Mouse (Mus musculus) midbrain, embryonic 14.5 days (tissue): ENCODE measurements at regions not wholly inside any gene's neighbourhood (a gene's known extent, or its start where the extent isn't known, plus 50 kb on each side); places are given as distances from the start of the nearest gene placed in this dataset.

ENCODE experiments used
- ATAC-seq: fragments of 200-750 bp; cut with Nextera tagmentation; 2 replicates; pipeline ENCODE4 v1.8.0; 2017; ENCODE audit warnings: moderate number of reproducible peaks, moderate library complexity; ENCODE audit not compliant: low FRiP score, low TSS enrichment
- DNase-seq: peaks from one replicate; pipeline ENCODE4 v3.0.0-alpha.2; 2015
- H3K27ac ChIP-seq: fragments of 300-500 bp; sonication (generic); replicated peaks from 2 replicates; pipeline ENCODE4 v1.5.1; 2014; ENCODE audit warnings: mild to moderate bottlenecking, low read depth, low read length, moderate library complexity
- H3K27me3 ChIP-seq: fragments of 300-500 bp; sonication (generic); 2 replicates; pipeline ENCODE4 v1.6.1; 2014; ENCODE audit warnings: low read length, control low read depth, mixed read lengths; ENCODE audit not compliant: control insufficient read depth, insufficient read depth
- H3K36me3 ChIP-seq: fragments of 300-500 bp; sonication (generic); 2 replicates; pipeline ENCODE4 v1.6.1; 2014; ENCODE audit warnings: low read length, control low read depth; ENCODE audit not compliant: control insufficient read depth, insufficient read depth
- H3K4me1 ChIP-seq: fragments of 300-500 bp; sonication (generic); 2 replicates; pipeline ENCODE4 v1.6.1; 2014; ENCODE audit warnings: mild to moderate bottlenecking, antibody characterized with exemption, low read length, control low read depth; ENCODE audit not compliant: control insufficient read depth, insufficient read depth
- H3K4me2 ChIP-seq: fragments of 300-500 bp; sonication (generic); 2 replicates; pipeline ENCODE4 v1.6.1; 2014; ENCODE audit warnings: mild to moderate bottlenecking, low read length, moderate library complexity
- H3K4me3 ChIP-seq: fragments of 300-500 bp; sonication (generic); replicated peaks from 2 replicates; pipeline ENCODE4 v1.5.1; 2014; ENCODE audit warnings: low read depth, low read length
- H3K9ac ChIP-seq: fragments of 300-500 bp; sonication (generic); replicated peaks from 2 replicates; pipeline ENCODE4 v1.6.1; 2014; ENCODE audit warnings: mild to moderate bottlenecking, low read length, moderate library complexity
- H3K9me3 ChIP-seq: fragments of 300-500 bp; sonication (generic); 2 replicates; pipeline ENCODE4 v1.6.1; 2016; ENCODE audit warnings: low read length, control low read depth, mixed read lengths; ENCODE audit not compliant: control insufficient read depth
- WGBS: fragments of 180-500 bp; shearing (Covaris S2); extraction: QIAGEN DNeasy Blood & Tissue Kit; methylation state at CpG from one replicate; pipeline ENCODE4 v1.1.7; 2014; 5-methylcytosine and 5-hydroxymethylcytosine counted together

- no peak overlapping the region for H3K9ac ChIP-seq
- no peak overlapping the region for H3K4me3 ChIP-seq
- no peak for ATAC-seq
- no peaks in the 10 kb centered on the region for H3K9me3 ChIP-seq
- H3K27me3 ChIP-seq = no peaks in the 10 kb centered on the region
- no peak overlapping the region for H3K4me2 ChIP-seq
- WGBS = 86% methylated on average over 3 of the region's 3 CpGs
- no peak overlapping the region for H3K27ac ChIP-seq
- no peaks in the 10 kb centered on the region for H3K36me3 ChIP-seq
- no peaks in the 10 kb centered on the region for H3K4me1 ChIP-seq
- DNase-seq = no peak
These were observed 179.2 kb upstream of the Cnr1 start for GRCm38 (mm10) chr4:33745180-33745579.

- no peak for ATAC-seq
- DNase-seq = no peak
- Histone ChIP-seq H3K4me2 (no peak overlapping the region), H3K27me3 (no peaks in the 10 kb centered on the region), H3K9me3 (no peaks in the 10 kb centered on the region), H3K9ac (no peak overlapping the region), H3K36me3 (no peaks in the 10 kb centered on the region), H3K4me1 (no peaks in the 10 kb centered on the region), H3K4me3 (no peak overlapping the region), H3K27ac (no peak overlapping the region)
- 85% methylated on average over 5 of the region's 5 CpGs for WGBS
These were observed 177.0 kb upstream of the Cnr1 start for GRCm38 (mm10) chr4:33747316-33747895.

- no peak for ATAC-seq
- no peak overlapping the region for H3K4me3 ChIP-seq
- DNase-seq = peak; percentile 17
- no peak overlapping the region for H3K27ac ChIP-seq
- WGBS = 26% methylated on average over 2 of the region's 2 CpGs
- H3K9ac ChIP-seq = no peak overlapping the region
- H3K9me3 ChIP-seq = no peaks in the 10 kb centered on the region
- no peaks in the 10 kb centered on the region for H3K27me3 ChIP-seq
- no peak overlapping the region for H3K4me2 ChIP-seq
- H3K36me3 ChIP-seq = no peaks in the 10 kb centered on the region
- H3K4me1 ChIP-seq = no peaks in the 10 kb centered on the region
These were observed 156.7 kb upstream of the Cnr1 start for GRCm38 (mm10) chr4:33767721-33768120.

GRCm38 (mm10) chr4:33786027-33786426, 138.4 kb upstream of the Cnr1 start:
- H3K9me3 ChIP-seq = no peaks in the 10 kb centered on the region
- no peak overlapping the region for H3K4me3 ChIP-seq
- H3K27me3 ChIP-seq = no peaks in the 10 kb centered on the region
- no peaks in the 10 kb centered on the region for H3K4me1 ChIP-seq
- 92% methylated on average over 4 of the region's 4 CpGs for WGBS
- no peak overlapping the region for H3K4me2 ChIP-seq
- H3K9ac ChIP-seq = no peak overlapping the region
- H3K36me3 ChIP-seq = no peaks in the 10 kb centered on the region
- no peak for DNase-seq
- no peak overlapping the region for H3K27ac ChIP-seq
- ATAC-seq = no peak

GRCm38 (mm10) chr4:33786958-33787357, 137.4 kb upstream of the Cnr1 start:
- ATAC-seq = no peak
- Histone ChIP-seq H3K4me1 (no peaks in the 10 kb centered on the region), H3K9ac (no peak overlapping the region), H3K36me3 (no peaks in the 10 kb centered on the region), H3K27me3 (no peaks in the 10 kb centered on the region), H3K27ac (no peak overlapping the region), H3K9me3 (no peaks in the 10 kb centered on the region), H3K4me2 (no peak overlapping the region), H3K4me3 (no peak overlapping the region)
- WGBS = 91% methylated on average over 4 of the region's 4 CpGs
- no peak for DNase-seq

GRCm38 (mm10) chr4:33793398-33793797, 131.0 kb upstream of the Cnr1 start:
- Histone ChIP-seq H3K4me2 (no peak overlapping the region), H3K27me3 (no peaks in the 10 kb centered on the region), H3K9ac (no peak overlapping the region), H3K27ac (no peak overlapping the region), H3K36me3 (no peaks in the 10 kb centered on the region), H3K4me1 (no peaks in the 10 kb centered on the region), H3K4me3 (no peak overlapping the region), H3K9me3 (no peaks in the 10 kb centered on the region)
- WGBS = 93% methylated on average over 8 of the region's 8 CpGs
- ATAC-seq (no peak), DNase-seq (no peak)

- no peaks in the 10 kb centered on the region for H3K9me3 ChIP-seq
- H3K4me2 ChIP-seq = no peak overlapping the region
- DNase-seq = no peak
- H3K4me3 ChIP-seq = no peak overlapping the region
- no peaks in the 10 kb centered on the region for H3K27me3 ChIP-seq
- no peak for ATAC-seq
- H3K9ac ChIP-seq = no peak overlapping the region
- 0 out of 2 replicates have a peak, but pooled peaks cover 3% of the 10 kb centered on the region for H3K4me1 ChIP-seq
- H3K27ac ChIP-seq = no peak overlapping the region
- no peaks in the 10 kb centered on the region for H3K36me3 ChIP-seq
- over 99% methylated on average over 3 of the region's 3 CpGs for WGBS
These were observed 128.9 kb upstream of the Cnr1 start for GRCm38 (mm10) chr4:33795461-33795860.

GRCm38 (mm10) chr4:33797964-33798363, 126.4 kb upstream of the Cnr1 start:
- Histone ChIP-seq H3K9ac (no peak overlapping the region), H3K4me1 (0 out of 2 replicates have a peak, but pooled peaks cover 3% of the 10 kb centered on the region), H3K9me3 (no peaks in the 10 kb centered on the region; the same call in 1 of the 2 replicates), H3K4me3 (no peak overlapping the region), H3K27me3 (no peaks in the 10 kb centered on the region), H3K27ac (0 out of 2 replicates have a peak overlapping the region, but pooled peaks have one; percentile 0), H3K4me2 (no peak overlapping the region), H3K36me3 (no peaks in the 10 kb centered on the region)
- ATAC-seq (no peak), DNase-seq (no peak)
- 90% methylated on average over 4 of the region's 4 CpGs for WGBS

- H3K9me3 ChIP-seq = no peaks in the 10 kb centered on the region; the same call in 1 of the 2 replicates
- H3K4me3 ChIP-seq = no peak overlapping the region
- H3K4me2 ChIP-seq = no peak overlapping the region
- no peak; the same call in 1 of the 2 replicates for ATAC-seq
- H3K36me3 ChIP-seq = no peaks in the 10 kb centered on the region
- 63% methylated on average over 6 of the region's 6 CpGs for WGBS
- no peak overlapping the region for H3K27ac ChIP-seq
- no peak overlapping the region for H3K9ac ChIP-seq
- H3K27me3 ChIP-seq = no peaks in the 10 kb centered on the region
- peak; percentile 43 for DNase-seq
- 0 out of 2 replicates have a peak, but pooled peaks cover 3% of the 10 kb centered on the region for H3K4me1 ChIP-seq
These were observed 125.7 kb upstream of the Cnr1 start for GRCm38 (mm10) chr4:33798654-33799053.
